ENCODE assay signal across 25 mouse cellular contexts in the genomic region with DNA sequence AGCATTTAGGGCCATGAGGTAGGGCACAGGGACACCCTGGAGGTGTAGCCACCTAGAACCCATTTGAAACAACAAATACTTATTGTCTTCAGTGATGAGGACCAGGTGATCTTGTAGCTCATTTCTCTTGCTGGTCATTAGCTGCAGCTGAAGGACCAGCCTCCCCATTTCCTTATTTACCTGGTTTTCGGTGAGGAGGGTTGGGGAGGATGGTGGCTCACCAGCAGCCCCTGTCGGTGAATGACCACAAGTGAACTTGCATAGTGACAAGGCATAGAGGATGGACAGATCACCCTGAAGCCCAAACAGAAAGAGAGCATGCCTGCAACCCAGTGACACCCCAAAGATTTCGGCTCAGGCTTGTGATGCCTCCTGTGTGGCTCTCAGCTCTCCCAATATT. TPM values are rescaled to one million over a fixed set of nuclear protein-coding genes. Genes with fewer than 3 reads are reported as not detected.
"Had no signal": no experiment of that assay in that cellular context is flagged by ENCODE, and none has a peak within 500 bp of the region (broad histone marks: within the 10 kb centered on the region; RNA-seq: fewer than 3 reads in every experiment).

No protein-coding gene starts in this region.

- H3K27ac ChIP-seq: limb, embryonic 12.5 days; limb, embryonic 15.5 days; liver, embryonic 12.5 days; lung, embryonic 15.5 days; macrophage; midbrain, embryonic 10.5 days; midbrain, embryonic 13.5 days; neural tube, embryonic 13.5 days had no signal

- H3K9ac ChIP-seq: limb, embryonic 12.5 days; limb, embryonic 15.5 days; liver, embryonic 12.5 days; lung, embryonic 15.5 days; midbrain, embryonic 13.5 days; neural tube, embryonic 13.5 days had no signal

- H3K4me1 ChIP-seq: limb, embryonic 12.5 days; limb, embryonic 15.5 days; liver, embryonic 12.5 days; lung, embryonic 15.5 days; midbrain, embryonic 10.5 days; midbrain, embryonic 13.5 days; neural tube, embryonic 13.5 days had no signal

- ATAC-seq: liver, embryonic 12.5 days; midbrain, embryonic 13.5 days; midbrain, embryonic 16.5 days had no signal

- H3K4me2 ChIP-seq: limb, embryonic 12.5 days; limb, embryonic 15.5 days; liver, embryonic 12.5 days; lung, embryonic 15.5 days; midbrain, embryonic 13.5 days; neural tube, embryonic 13.5 days had no signal

- H3K36me3 ChIP-seq: limb, embryonic 12.5 days; limb, embryonic 15.5 days; liver, embryonic 12.5 days; lung, embryonic 15.5 days; midbrain, embryonic 10.5 days; midbrain, embryonic 13.5 days; neural tube, embryonic 13.5 days had no signal

- H3K4me3 ChIP-seq: limb, embryonic 12.5 days; limb, embryonic 15.5 days; liver, embryonic 12.5 days; lung, embryonic 15.5 days; megakaryocyte, embryonic 14.5 days; midbrain, embryonic 10.5 days; midbrain, embryonic 13.5 days; myocyte; neural tube, embryonic 13.5 days had no signal

- H3K9me3 ChIP-seq: limb, embryonic 12.5 days; limb, embryonic 15.5 days; liver, embryonic 12.5 days; lung, embryonic 15.5 days; megakaryocyte, embryonic 14.5 days; midbrain, embryonic 10.5 days; midbrain, embryonic 13.5 days; neural tube, embryonic 13.5 days had no signal

- DNase-seq: kidney, adult 11 months; kidney, adult 9 months; kidney, postnatal 25 days; left cerebral cortex, postnatal 4 days; lung, postnatal 14 days; thymus, adult 18-20 months; thymus, postnatal 36 days had no signal

- H3K27me3 ChIP-seq: limb, embryonic 12.5 days; limb, embryonic 15.5 days; liver, embryonic 12.5 days; lung, embryonic 15.5 days; midbrain, embryonic 13.5 days; neural tube, embryonic 13.5 days had no signal

RNA-seq across cellular contexts. Expression of gene E330034G19Rik, which starts 10.7 kb away (rescaled TPM):
- polyA plus RNA-seq: kidney, embryonic 16.5 days; large intestine, adult 2 months; limb, embryonic 12.5 days; limb, embryonic 15.5 days; liver, embryonic 12.5 days; liver, embryonic 16.5 days; lung, embryonic 15.5 days; macrophage; midbrain, embryonic 10.5 days; midbrain, embryonic 13.5 days; midbrain, embryonic 16.5 days; myocyte; neural tube, embryonic 13.5 days; small intestine, adult 2 months; spleen, adult 2 months; stomach, embryonic 16.5 days; urinary bladder, adult 2 months had no signal
